8 mouse cellular contexts compared by ENCODE assay signal in the genomic region with DNA sequence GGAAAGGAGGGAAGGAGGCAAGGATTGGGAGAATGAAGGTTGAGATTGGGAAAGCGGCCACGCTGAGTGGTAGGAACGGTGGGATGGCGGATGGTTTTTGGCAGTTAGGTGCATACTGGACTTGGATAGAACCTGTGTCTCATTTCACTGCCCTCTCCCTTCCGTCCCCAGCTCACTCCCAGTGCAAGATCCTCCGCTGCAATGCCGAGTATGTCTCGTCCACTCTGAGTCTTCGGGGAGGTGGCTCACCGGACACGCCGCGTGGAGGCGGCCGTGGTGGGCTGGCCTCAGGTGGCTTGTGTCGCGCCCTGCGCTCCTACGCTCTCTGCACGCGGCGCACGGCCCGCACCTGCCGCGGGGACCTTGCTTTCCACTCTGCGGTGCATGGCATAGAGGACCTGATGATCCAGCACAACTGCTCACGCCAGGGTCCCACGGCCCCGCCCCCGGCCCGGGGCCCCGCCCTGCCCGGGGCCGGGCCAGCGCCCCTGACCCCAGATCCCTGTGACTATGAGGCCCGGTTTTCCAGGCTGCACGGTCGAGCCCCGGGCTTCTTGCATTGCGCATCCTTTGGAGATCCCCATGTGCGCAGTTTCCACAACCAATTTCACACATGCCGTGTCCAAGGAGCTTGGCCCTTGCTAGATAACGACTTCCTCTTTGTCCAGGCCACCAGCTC. TPM values are rescaled to one million over a fixed set of nuclear protein-coding genes. Genes with fewer than 3 reads are reported as not detected.
DNase-seq lines count a peak whose midpoint lies in the region; ATAC-seq and TF ChIP-seq lines count a peak whose summit lies in the region.

No protein-coding gene starts in this region.

- no peak for TF ChIP-seq CTCF in layer of hippocampus, adult 2 months (conservative IDR thresholded peaks at IDR 0.05)

- H3K27me3 ChIP-seq in embryonic facial prominence, embryonic 13.5 days: peaks cover 46% of the 10 kb centered on the region
- peaks cover 18% of the 10 kb centered on the region for H3K27me3 ChIP-seq in limb, embryonic 11.5 days (ENCODE audit: control insufficient read depth, insufficient read depth, low read length)
- peaks cover 10% of the 10 kb centered on the region for H3K27me3 ChIP-seq in neural tube, embryonic 14.5 days (ENCODE audit: control insufficient read depth, insufficient read depth, low read length)

- H3K9ac ChIP-seq in embryonic facial prominence, embryonic 13.5 days: peak overlapping the region; percentile 62
- peak overlapping the region; percentile 49 for H3K9ac ChIP-seq in limb, embryonic 11.5 days (ENCODE audit: low read length)
- peak overlapping the region; percentile 41 for H3K9ac ChIP-seq in neural tube, embryonic 14.5 days (replicated peaks; ENCODE audit: low read depth, low read length)

- DNase-seq in layer of hippocampus, adult 2 months (ENCODE audit: low spot score in 2 of 2): no peak
- DNase-seq in layer of hippocampus, postnatal 25 days (ENCODE audit: extremely low spot score in 1 of 2, low spot score in 1 of 2): no peak
- DNase-seq in limb, embryonic 11.5 days (ENCODE audit: low spot score): peak; percentile 59
- no peak for DNase-seq in urinary bladder, postnatal 36 days (ENCODE audit: low spot score in 2 of 2)
- no peak for DNase-seq in adrenal gland, postnatal 14 days

- H3K4me2 ChIP-seq in embryonic facial prominence, embryonic 13.5 days: peak overlapping the region; percentile 75
- H3K4me2 ChIP-seq in limb, embryonic 11.5 days (ENCODE audit: low read depth, severe bottlenecking): peak overlapping the region; percentile 90
- peak overlapping the region; percentile 75 for H3K4me2 ChIP-seq in neural tube, embryonic 14.5 days (ENCODE audit: low read depth, low read length)

- peak overlapping the region; percentile 51 for H3K4me3 ChIP-seq in layer of hippocampus, adult 2 months
- H3K4me3 ChIP-seq in embryonic facial prominence, embryonic 13.5 days: peak overlapping the region; percentile 49
- peak overlapping the region; percentile 41 for H3K4me3 ChIP-seq in limb, embryonic 11.5 days (ENCODE audit: low read depth, low read length)
- peak overlapping the region; percentile 34 for H3K4me3 ChIP-seq in neural tube, embryonic 14.5 days (ENCODE audit: low read depth, low read length)

- ATAC-seq in embryonic facial prominence, embryonic 13.5 days (ENCODE audit: insufficient number of reproducible peaks, insufficient read depth, low FRiP score, low TSS enrichment, low read depth): no peak
- 0 out of 2 replicates have a peak, but pooled peaks have one; percentile 70 for ATAC-seq in limb, embryonic 11.5 days (ENCODE audit: insufficient number of reproducible peaks, low FRiP score, low TSS enrichment, low read depth)
- ATAC-seq in neural tube, embryonic 14.5 days (ENCODE audit: low read depth): peak; percentile 61
- no peak for ATAC-seq in cerebellum, adult (ENCODE audit: insufficient number of reproducible peaks, low FRiP score, low TSS enrichment)

- H3K27ac ChIP-seq in layer of hippocampus, adult 2 months: no peak overlapping the region
- H3K27ac ChIP-seq in embryonic facial prominence, embryonic 13.5 days: no peak overlapping the region
- no peak overlapping the region for H3K27ac ChIP-seq in limb, embryonic 11.5 days (replicated peaks; ENCODE audit: low read depth, low read length)
- H3K27ac ChIP-seq in neural tube, embryonic 14.5 days (ENCODE audit: low read depth, low read length): no peak overlapping the region

- 4% methylated on average over 44 of the region's 44 CpGs for WGBS in embryonic facial prominence, embryonic 13.5 days
- WGBS in limb, embryonic 11.5 days: 4% methylated on average over 44 of the region's 44 CpGs
- WGBS in neural tube, embryonic 14.5 days: 4% methylated on average over 44 of the region's 44 CpGs

- H3K36me3 ChIP-seq in embryonic facial prominence, embryonic 13.5 days: no peaks in the 10 kb centered on the region
- no peaks in the 10 kb centered on the region for H3K36me3 ChIP-seq in limb, embryonic 11.5 days (ENCODE audit: control insufficient read depth, insufficient read depth, low read length)
- H3K36me3 ChIP-seq in neural tube, embryonic 14.5 days (ENCODE audit: control insufficient read depth, insufficient read depth, low read length): no peaks in the 10 kb centered on the region

- peaks cover 10% of the 10 kb centered on the region for H3K4me1 ChIP-seq in embryonic facial prominence, embryonic 13.5 days
- peaks cover 3% of the 10 kb centered on the region; the same call in 1 of the 2 replicates for H3K4me1 ChIP-seq in limb, embryonic 11.5 days (ENCODE audit: control insufficient read depth, insufficient read depth, low read length)
- 0 out of 2 replicates have a peak, but pooled peaks cover 6% of the 10 kb centered on the region for H3K4me1 ChIP-seq in neural tube, embryonic 14.5 days (ENCODE audit: control insufficient read depth, insufficient read depth, low read length)

- H3K9me3 ChIP-seq in embryonic facial prominence, embryonic 13.5 days: no peaks in the 10 kb centered on the region
- no peaks in the 10 kb centered on the region for H3K9me3 ChIP-seq in limb, embryonic 11.5 days (ENCODE audit: control insufficient read depth, low read length)
- no peaks in the 10 kb centered on the region for H3K9me3 ChIP-seq in neural tube, embryonic 14.5 days (ENCODE audit: control insufficient read depth, low read length)

RNA-seq across cellular contexts. Expression of a gene that starts 2.0 kb away (rescaled TPM):
- total RNA-seq in layer of hippocampus, adult 2 months (2021): under 1 TPM in 1 of 2 experiments, not detected in 1; 0.23 TPM
- under 1 TPM in 1 of 2 experiments, not detected in 1; 0.12 TPM for total RNA-seq in layer of hippocampus, postnatal 25 days (2021)
- 1.5 and 1.9 TPM in 2 replicates for polyA plus RNA-seq in embryonic facial prominence, embryonic 13.5 days (2015; fragmentation: Nextera tagmentation; extraction: Ambion mirVana)
- 1.7 and 1.8 TPM in 2 replicates for polyA plus RNA-seq in limb, embryonic 11.5 days (2014; fragmentation: Nextera tagmentation; extraction: Ambion mirVana)
- 1.3 and 2.0 TPM in 2 replicates for polyA plus RNA-seq in neural tube, embryonic 14.5 days (2014; fragmentation: Nextera tagmentation; extraction: Ambion mirVana)
- 6.9 TPM in 1 of 2 replicates, not detected in the other for total RNA-seq in adrenal gland, postnatal 14 days (2021)

RNA-seq across cellular contexts. Expression of a gene that starts 30.8 kb away (rescaled TPM):
- total RNA-seq in layer of hippocampus, adult 2 months (2021): 10 to 100 TPM; 22.6 to 36.4 TPM
- total RNA-seq in layer of hippocampus, postnatal 25 days (2021): 10 to 100 TPM; 20.7 to 25.0 TPM
- 113 and 137 TPM in 2 replicates for polyA plus RNA-seq in embryonic facial prominence, embryonic 13.5 days (2015; fragmentation: Nextera tagmentation; extraction: Ambion mirVana)
- 54.4 and 57.9 TPM in 2 replicates for polyA plus RNA-seq in limb, embryonic 11.5 days (2014; fragmentation: Nextera tagmentation; extraction: Ambion mirVana)
- 48.9 and 75.6 TPM in 2 replicates for polyA plus RNA-seq in neural tube, embryonic 14.5 days (2014; fragmentation: Nextera tagmentation; extraction: Ambion mirVana)
- total RNA-seq in adrenal gland, postnatal 14 days (2021): 479 and 772 TPM in 2 replicates

RNA-seq across cellular contexts. Expression of a gene that starts 49.8 kb away (rescaled TPM):
- total RNA-seq in layer of hippocampus, adult 2 months (2021): not detected
- not detected for total RNA-seq in layer of hippocampus, postnatal 25 days (2021)
- polyA plus RNA-seq in embryonic facial prominence, embryonic 13.5 days (2015; fragmentation: Nextera tagmentation; extraction: Ambion mirVana): 1.3 and 1.5 TPM in 2 replicates
- 0.69 and 1.0 TPM in 2 replicates for polyA plus RNA-seq in limb, embryonic 11.5 days (2014; fragmentation: Nextera tagmentation; extraction: Ambion mirVana)
- polyA plus RNA-seq in neural tube, embryonic 14.5 days (2014; fragmentation: Nextera tagmentation; extraction: Ambion mirVana): 0.90 and 1.2 TPM in 2 replicates
- not detected in 2 replicates for total RNA-seq in adrenal gland, postnatal 14 days (2021)

Comparison
In these comparisons a context has a peak if more than half of its experiments do, and no peak if none do; other contexts are left out.
1. ATAC-seq: peak in limb, embryonic 11.5 days (single experiment) and neural tube, embryonic 14.5 days (single experiment); none in embryonic facial prominence, embryonic 13.5 days (single experiment) and cerebellum, adult (single experiment).
2. RNA of a gene that starts 30.8 kb away (total RNA-seq): 479 to 772 TPM in adrenal gland, postnatal 14 days; 22.6 to 36.4 TPM in layer of hippocampus, adult 2 months and 20.7 to 25.0 TPM in layer of hippocampus, postnatal 25 days; every median in the first group is over 10 times any median in the second.
3. Peak in every context shown above with its lines, with median percentiles within 50 percentile points of each other: H3K4me3 ChIP-seq, H3K4me2 ChIP-seq and H3K9ac ChIP-seq.